Mouse (Mus musculus) liver, embryonic 11.5 days (tissue): ENCODE measurements around the gene Mid1. TPM values are rescaled to one million over a fixed set of nuclear protein-coding genes. Genes with fewer than 3 reads are reported as not detected.
"Not testable (repeated sequence)": the region's sequence is repeated elsewhere in the genome, so short reads cannot be mapped to it uniquely, and the experiment has no call there.

Experiments
- ATAC-seq: fragments of 200-750 bp; cut with Nextera tagmentation; replicated peaks from 2 replicates; pipeline ENCODE4 v1.8.0; 2017; ENCODE audit warnings: moderate number of reproducible peaks, mild to moderate bottlenecking, moderate TSS enrichment, moderate library complexity; ENCODE audit not compliant: low FRiP score
- DNase-seq: peaks from one replicate; pipeline ENCODE4 v3.0.0-alpha.2; 2017; ENCODE audit warnings: low spot score
- H3K27ac ChIP-seq: fragments of 300-500 bp; sonication (generic); 2 replicates; pipeline ENCODE4 v1.5.1; 2014; ENCODE audit warnings: mild to moderate bottlenecking, low read depth, low read length, control low read depth
- H3K27me3 ChIP-seq: fragments of 300-500 bp; sonication (generic); replicated peaks from 2 replicates; pipeline ENCODE4 v1.6.1; 2014; ENCODE audit warnings: low read length, mixed read lengths; ENCODE audit not compliant: control insufficient read depth, insufficient read depth
- H3K36me3 ChIP-seq: fragments of 300-500 bp; sonication (generic); 2 replicates; pipeline ENCODE4 v1.6.1; 2014; ENCODE audit warnings: mild to moderate bottlenecking, low read length, moderate library complexity, mixed read lengths; ENCODE audit not compliant: control insufficient read depth, insufficient read depth
- H3K4me1 ChIP-seq: fragments of 300-500 bp; sonication (generic); replicated peaks from 2 replicates; pipeline ENCODE4 v1.6.1; 2014; ENCODE audit warnings: low read length, mixed read lengths; ENCODE audit not compliant: control insufficient read depth, insufficient read depth
- H3K4me2 ChIP-seq: fragments of 300-500 bp; sonication (generic); 2 replicates; pipeline ENCODE4 v1.6.1; 2014; ENCODE audit warnings: mild to moderate bottlenecking, control low read depth, moderate library complexity
- H3K4me3 ChIP-seq: fragments of 300-500 bp; sonication (generic); 2 replicates; pipeline ENCODE4 v1.5.1; 2014; ENCODE audit warnings: low read depth, low read length, control low read depth
- H3K9ac ChIP-seq: fragments of 300-500 bp; sonication (generic); 2 replicates; pipeline ENCODE4 v1.6.1; 2014; ENCODE audit warnings: low read depth, low read length, control low read depth
- H3K9me3 ChIP-seq: fragments of 300-500 bp; sonication (generic); 2 replicates; pipeline ENCODE4 v1.6.1; 2016; ENCODE audit warnings: low read length, inconsistent platforms, mixed read lengths; ENCODE audit not compliant: control insufficient read depth
- WGBS: fragments of 180-500 bp; shearing (Covaris S2); extraction: QIAGEN DNeasy Blood & Tissue Kit; methylation state at CpG from one replicate; pipeline ENCODE4 v1.1.7; 2014; 5-methylcytosine and 5-hydroxymethylcytosine counted together
- polyA plus RNA-seq: library from polyadenylated mRNA; unstranded; fragments of >200 nt; fragmentation: Nextera tagmentation; extraction: Ambion mirVana; gene quantifications from 2 replicates; pipeline ENCODE4 v1.2.1, GENCODE M21; 2014

Mid1 gene
- polyA plus RNA-seq, 1 experiment from 2014 or later: 6.7 TPM

DNA sequence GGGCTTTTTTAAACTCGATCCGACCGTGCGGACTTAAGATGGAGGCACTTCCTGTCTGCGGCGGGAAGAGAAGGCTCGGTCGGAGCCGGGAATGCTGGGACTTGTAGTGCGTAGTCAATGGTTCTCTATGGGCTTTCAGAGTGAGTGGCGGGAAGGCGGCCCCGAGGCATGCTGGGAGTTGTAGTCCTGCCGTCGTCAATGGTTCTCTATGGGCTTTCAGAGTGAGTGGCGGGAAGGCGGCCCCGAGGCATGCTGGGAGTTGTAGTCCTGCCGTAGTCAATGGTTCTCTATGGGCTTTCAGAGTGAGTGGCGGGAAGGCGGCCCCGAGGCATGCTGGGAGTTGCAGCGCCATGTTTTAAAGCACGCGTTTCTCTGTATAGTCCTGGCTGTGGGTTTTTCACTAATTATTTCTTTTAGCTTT lies 324.8 kb downstream of the Mid1 start:
- peak; percentile 95 for ATAC-seq
- 56% methylated on average over 25 of the region's 25 CpGs for WGBS
- Histone ChIP-seq H3K4me3 (peak overlapping the region; percentile 63), H3K36me3 (peaks cover 19% of the 10 kb centered on the region), H3K9me3 (peaks cover 37% of the 10 kb centered on the region), H3K9ac (peak overlapping the region; percentile 82), H3K27ac (peak overlapping the region; percentile 81)
- H3K4me1 ChIP-seq, H3K27me3 ChIP-seq, H3K4me2 ChIP-seq, DNase-seq: not testable (repeated sequence)

DNA sequence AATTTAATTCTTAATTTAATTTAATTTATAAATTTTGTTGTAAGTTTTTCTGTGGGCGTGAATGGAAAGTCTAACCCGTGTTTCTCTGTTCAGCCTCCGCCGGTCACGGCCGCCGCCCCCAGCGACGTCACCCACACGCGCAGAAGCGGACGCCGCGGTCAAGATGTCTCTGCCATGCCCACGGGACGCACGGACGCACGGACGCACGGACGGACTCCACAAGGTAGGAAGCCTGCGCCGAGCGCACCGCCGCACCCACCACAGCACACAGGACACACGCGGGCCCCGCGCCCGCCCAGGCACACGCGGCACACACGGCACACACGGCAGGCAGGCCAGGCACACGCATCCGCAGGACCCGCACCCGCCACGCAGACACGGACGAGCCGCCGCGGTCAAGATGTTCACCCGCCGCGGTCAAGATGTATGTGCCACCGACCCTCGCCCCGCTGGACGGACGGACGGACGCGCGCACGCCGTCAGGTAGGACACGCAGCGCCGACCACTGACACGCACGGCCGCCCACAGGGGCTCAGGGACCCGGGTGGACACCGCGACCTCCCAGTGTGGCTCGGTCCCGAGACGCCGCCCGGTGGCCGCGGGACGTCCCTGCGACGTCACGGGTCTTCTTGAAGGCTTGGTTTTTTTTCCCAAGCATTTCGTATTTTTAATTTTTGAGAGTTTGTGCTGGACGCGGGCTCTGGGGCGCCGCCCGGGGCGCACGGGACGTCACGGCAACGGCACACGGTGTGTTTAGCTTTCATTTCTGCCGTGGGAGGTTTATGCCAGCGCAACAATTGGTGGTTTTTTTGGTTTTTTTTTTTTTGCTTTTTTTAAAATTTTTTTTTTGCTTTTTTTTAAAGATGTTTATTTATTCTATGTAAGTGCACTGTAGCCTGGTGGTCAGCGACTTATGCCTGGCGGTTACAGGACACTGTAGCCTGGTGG lies 325.9 kb downstream of the Mid1 start:
- ATAC-seq: peak; percentile 25

DNA sequence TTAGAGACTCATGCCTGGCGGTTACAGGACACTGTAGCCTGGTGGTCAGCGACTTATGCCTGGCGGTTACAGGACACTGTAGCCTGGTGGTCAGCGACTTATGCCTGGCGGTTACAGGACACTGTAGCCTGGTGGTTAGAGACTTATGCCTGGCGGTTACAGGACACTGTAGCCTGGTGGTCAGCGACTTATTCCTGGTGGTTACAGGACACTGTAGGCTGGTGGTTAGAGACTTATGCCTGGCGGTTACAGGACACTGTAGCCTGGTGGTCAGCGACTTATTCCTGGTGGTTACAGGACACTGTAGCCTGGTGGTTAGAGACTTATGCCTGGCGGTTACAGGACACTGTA lies 326.5 kb downstream of the Mid1 start:
- Histone ChIP-seq H3K36me3 (peaks cover 19% of the 10 kb centered on the region), H3K9me3 (peaks cover 35% of the 10 kb centered on the region), H3K4me3 (peak overlapping the region; percentile 55; the same call in 1 of the 2 replicates)
- H3K4me1 ChIP-seq, ATAC-seq, H3K27me3 ChIP-seq, H3K27ac ChIP-seq, H3K9ac ChIP-seq, H3K4me2 ChIP-seq, DNase-seq: not testable (repeated sequence)
- WGBS: 100% methylated on average over 1 of the region's 10 CpGs

More for the DNA sequence above, 325.9 kb downstream of the Mid1 start:
- H3K36me3 ChIP-seq: peaks cover 19% of the 10 kb centered on the region
- not testable (repeated sequence) for H3K4me1 ChIP-seq, H3K27me3 ChIP-seq
- peak overlapping the region; percentile 19 for H3K27ac ChIP-seq
- peak overlapping the region; percentile 55 for H3K4me3 ChIP-seq
- H3K4me2 ChIP-seq: peak overlapping the region; percentile 62
- H3K9me3 ChIP-seq: peaks cover 35% of the 10 kb centered on the region
- peak overlapping the region; percentile 71 for H3K9ac ChIP-seq
- 82% methylated on average over 97 of the region's 97 CpGs for WGBS
- DNase-seq: peak; percentile 85

DNA sequence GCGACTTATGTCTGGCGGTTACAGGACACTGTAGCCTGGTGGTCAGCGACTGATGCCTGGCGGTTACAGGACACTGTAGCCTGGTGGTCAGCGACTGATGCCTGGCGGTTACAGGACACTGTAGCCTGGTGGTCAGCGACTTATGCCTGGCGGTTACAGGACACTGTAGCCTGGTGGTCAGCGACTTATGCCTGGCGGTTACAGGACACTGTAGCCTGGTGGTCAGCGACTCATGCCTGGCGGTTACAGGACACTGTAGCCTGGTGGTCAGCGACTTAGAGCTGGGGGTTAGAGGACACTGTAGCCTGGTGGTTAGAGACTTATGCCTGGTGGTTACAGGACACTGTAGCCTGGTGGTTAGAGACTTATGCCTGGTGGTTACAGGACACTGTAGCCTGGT lies 328.4 kb downstream of the Mid1 start:
- H3K4me1 ChIP-seq, H3K27me3 ChIP-seq, H3K9ac ChIP-seq, ATAC-seq, DNase-seq, H3K27ac ChIP-seq, H3K4me2 ChIP-seq, H3K4me3 ChIP-seq: not testable (repeated sequence)
- WGBS: no CpG with 5 or more reads among the region's 13 CpGs
- H3K9me3 ChIP-seq: peaks cover 26% of the 10 kb centered on the region
- peaks cover 28% of the 10 kb centered on the region for H3K36me3 ChIP-seq

DNA sequence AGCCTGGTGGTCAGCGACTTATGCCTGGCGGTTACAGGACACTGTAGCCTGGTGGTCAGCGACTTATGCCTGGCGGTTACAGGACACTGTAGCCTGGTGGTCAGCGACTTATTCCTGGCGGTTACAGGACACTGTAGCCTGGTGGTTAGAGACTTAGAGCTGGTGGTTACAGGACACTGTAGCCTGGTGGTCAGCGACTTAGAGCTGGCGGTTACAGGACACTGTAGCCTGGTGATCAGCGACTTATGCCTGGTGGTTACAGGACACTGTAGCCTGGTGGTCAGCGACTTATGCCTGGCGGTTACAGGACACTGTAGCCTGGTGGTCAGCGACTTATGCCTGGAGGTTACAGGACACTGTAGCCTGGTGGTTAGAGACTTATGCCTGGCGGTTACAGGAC lies 329.0 kb downstream of the Mid1 start:
- not testable (repeated sequence) for H3K27me3 ChIP-seq, DNase-seq, ATAC-seq, H3K9ac ChIP-seq, H3K4me3 ChIP-seq, H3K4me1 ChIP-seq, H3K4me2 ChIP-seq, H3K27ac ChIP-seq
- Histone ChIP-seq H3K9me3 (peaks cover 31% of the 10 kb centered on the region), H3K36me3 (peaks cover 35% of the 10 kb centered on the region)
- WGBS: 87% methylated on average over 7 of the region's 13 CpGs

DNA sequence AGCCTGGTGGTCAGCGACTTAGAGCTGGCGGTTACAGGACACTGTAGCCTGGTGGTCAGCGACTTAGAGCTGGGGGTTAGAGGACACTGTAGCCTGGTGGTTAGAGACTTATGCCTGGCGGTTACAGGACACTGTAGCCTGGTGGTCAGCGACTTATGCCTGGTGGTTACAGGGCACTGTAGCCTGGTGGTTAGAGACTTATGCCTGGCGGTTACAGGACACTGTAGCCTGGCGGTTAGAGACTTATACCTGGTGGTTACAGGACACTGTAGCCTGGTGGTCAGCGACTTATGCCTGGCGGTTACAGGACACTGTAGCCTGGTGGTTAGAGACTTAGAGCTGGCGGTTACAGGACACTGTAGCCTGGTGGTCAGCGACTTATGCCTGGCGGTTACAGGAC lies 330.9 kb downstream of the Mid1 start:
- peaks cover 41% of the 10 kb centered on the region for H3K36me3 ChIP-seq

DNA sequence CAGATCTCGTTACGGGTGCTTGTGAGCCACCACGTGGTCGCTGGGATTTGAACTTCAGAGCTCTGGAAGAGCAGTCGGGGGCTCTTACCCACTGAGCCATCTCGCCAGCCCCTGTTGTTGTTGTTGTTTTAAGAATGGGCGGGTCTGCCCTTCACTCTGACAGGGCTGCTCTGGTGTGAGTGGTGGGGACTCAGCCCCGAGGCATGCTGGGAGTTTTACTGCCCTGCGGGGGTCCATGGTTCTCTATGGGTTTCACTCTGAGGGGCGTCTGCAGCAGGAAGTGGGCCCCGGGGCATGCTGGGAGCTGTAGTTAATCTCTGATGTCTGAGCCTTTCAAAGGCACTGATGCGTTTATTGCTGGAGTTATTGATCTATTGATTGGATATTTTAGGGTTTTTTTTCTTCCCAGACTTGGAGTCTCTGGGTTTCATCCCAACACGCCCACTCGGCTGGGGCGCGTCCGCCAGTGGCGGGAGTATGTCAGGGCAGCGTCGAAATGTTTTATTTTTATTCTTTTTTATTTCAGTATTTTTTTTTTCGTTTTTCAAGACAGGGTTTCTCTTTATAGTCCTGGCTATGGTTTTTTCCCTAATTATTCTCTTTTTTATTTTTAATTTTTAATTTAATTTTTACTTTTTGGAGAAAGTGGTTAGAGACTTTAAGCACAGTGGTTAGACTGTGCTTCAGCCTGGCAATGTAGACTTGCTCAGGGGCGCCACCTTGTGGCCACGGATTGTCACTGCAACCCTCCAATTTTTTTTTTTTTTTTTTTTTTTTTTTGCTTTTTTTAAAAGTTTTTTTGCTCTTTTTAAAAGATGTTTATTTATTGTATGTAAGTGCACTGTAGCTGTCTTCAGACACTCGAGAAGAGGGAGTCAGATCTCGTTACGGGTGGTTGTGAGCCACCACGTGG lies 332.6 kb downstream of the Mid1 start:
- 60% methylated on average over 27 of the region's 27 CpGs for WGBS
- peak; percentile 88 for DNase-seq
- Histone ChIP-seq H3K4me2 (peak overlapping the region; percentile 3), H3K4me3 (peak overlapping the region; percentile 2), H3K9me3 (peaks cover 32% of the 10 kb centered on the region), H3K36me3 (peaks cover 40% of the 10 kb centered on the region)
- H3K4me1 ChIP-seq, H3K27me3 ChIP-seq, H3K9ac ChIP-seq, H3K27ac ChIP-seq: not testable (repeated sequence)
- peak; percentile 73 for ATAC-seq

More for the DNA sequence above, 330.9 kb downstream of the Mid1 start:
- not testable (repeated sequence) for H3K4me1 ChIP-seq, H3K9ac ChIP-seq, H3K4me3 ChIP-seq, DNase-seq, H3K27me3 ChIP-seq, H3K27ac ChIP-seq, ATAC-seq, H3K4me2 ChIP-seq
- WGBS: 89% methylated on average over 10 of the region's 12 CpGs
- peaks cover 28% of the 10 kb centered on the region for H3K9me3 ChIP-seq

DNA sequence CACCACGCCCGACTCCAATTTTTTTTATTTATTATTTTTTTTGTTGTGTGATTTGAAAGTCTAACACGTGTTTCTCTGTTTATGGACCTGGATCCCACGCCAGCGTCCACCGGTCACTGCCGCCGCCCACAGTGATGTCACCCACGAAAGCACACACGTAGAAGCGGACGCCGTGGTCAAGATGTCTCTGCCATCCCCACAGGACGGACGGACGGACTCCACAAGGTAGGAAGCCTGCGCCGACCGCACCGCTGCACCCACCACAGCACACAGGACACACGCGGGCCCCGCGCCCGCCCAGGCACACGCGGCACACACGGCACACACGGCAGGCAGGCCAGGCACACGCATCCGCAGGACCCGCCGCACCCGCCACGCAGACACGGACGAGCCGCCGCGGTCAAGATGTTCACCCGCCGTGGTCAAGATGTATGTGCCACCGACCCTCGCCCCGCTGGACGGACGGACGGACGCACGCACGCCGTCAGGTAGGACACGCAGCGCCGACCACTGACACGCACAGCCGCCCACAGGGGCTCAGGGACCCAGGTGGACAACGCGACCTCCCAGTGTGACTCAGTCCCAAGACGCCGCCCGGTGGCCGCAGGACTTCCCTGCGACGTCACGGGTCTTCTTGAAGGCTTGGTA lies 333.7 kb downstream of the Mid1 start:
- ATAC-seq: peak; percentile 78
- peaks cover 40% of the 10 kb centered on the region for H3K36me3 ChIP-seq
- H3K4me3 ChIP-seq, H3K27me3 ChIP-seq, H3K27ac ChIP-seq, H3K4me1 ChIP-seq, H3K4me2 ChIP-seq, H3K9ac ChIP-seq: not testable (repeated sequence)
- peak; percentile 83 for DNase-seq
- 85% methylated on average over 66 of the region's 66 CpGs for WGBS
- peaks cover 32% of the 10 kb centered on the region for H3K9me3 ChIP-seq
